Mouse (Mus musculus): ENCODE results near the gene Matn1. TPM values are rescaled to one million over a fixed set of nuclear protein-coding genes. Genes with fewer than 3 reads are reported as not detected.
A peak's percentile ranks its signal among the peaks of the same experiment; 100 is the strongest.

The Matn1 gene
- 0.12 and 0.21 TPM in 2 replicates for polyA plus RNA-seq (2014; fragmentation: Nextera tagmentation; extraction: Ambion mirVana)

DNA sequence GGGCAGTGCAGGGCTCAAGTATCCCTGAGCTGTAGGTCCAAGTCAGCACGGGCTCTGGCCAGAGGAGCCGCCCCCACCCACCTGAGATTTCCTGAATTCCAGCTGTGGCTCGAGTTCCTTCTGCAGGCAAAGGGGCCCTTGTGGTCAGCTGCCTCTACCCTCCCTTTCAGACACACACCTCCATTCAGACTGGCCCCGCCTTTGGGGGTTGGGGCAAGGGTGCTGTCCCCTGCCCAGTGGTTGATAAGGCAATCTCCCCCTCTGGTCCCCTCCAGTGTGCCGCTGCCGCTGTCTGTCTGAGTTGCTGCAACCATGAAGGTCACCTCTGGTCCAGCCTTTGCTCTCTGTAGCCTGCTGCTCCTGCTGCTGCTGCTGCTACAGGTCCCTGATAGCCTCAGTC lies at the start of gene Matn1:
TSS of gene Matn1 (plus strand) at position 274 of the 400 bp plus-strand sequence.
- ATAC-seq (ENCODE audit: insufficient number of reproducible peaks, insufficient read depth, low FRiP score, low read depth) = peak; percentile 42; the same call in 1 of the 2 replicates
- Histone ChIP-seq H3K4me1 (ENCODE audit: control insufficient read depth, insufficient read depth, low read length) (0 out of 2 replicates have a peak, but pooled peaks cover 4% of the 10 kb centered on the region), H3K4me2 (replicated peaks; ENCODE audit: low read depth, low read length) (no peak within 1 kb of the TSS), H3K27ac (ENCODE audit: low read length) (no peak within 1 kb of the TSS), H3K36me3 (ENCODE audit: control insufficient read depth, insufficient read depth, low read length) (no peaks in the 10 kb centered on the region), H3K9ac (replicated peaks; ENCODE audit: low read depth, low read length) (no peak within 1 kb of the TSS), H3K9me3 (ENCODE audit: control insufficient read depth, low read depth, low read length) (no peaks in the 10 kb centered on the region), H3K4me3 (ENCODE audit: low read depth, low read length) (no peak within 1 kb of the TSS), H3K27me3 (ENCODE audit: control insufficient read depth, insufficient read depth, low read length) (no peaks in the 10 kb centered on the region)
- 37% methylated on average over 5 of the region's 6 CpGs for WGBS

DNA sequence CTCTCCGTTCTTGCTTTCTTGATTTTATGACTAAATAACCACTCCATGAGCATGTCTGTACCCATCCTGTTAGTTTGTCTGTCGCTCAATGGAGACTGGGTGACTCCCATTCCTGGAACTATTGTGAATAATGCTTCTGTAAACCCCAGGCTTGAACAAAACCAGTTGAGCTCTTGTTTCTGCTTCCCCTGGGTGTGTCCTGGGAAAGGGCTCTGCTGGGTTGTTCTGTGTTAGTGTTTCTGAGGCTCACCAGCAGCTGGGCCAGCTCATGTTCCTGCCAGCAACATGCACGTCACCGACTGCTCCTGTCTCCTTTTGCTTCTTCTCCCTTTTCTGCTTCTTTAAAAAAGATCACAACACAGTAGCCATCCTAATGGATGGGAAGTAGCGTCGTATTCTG lies 48.5 kb upstream of the Matn1 start:
- H3K9me3 ChIP-seq (ENCODE audit: control insufficient read depth, low read depth, low read length) = no peaks in the 10 kb centered on the region
- H3K36me3 ChIP-seq (ENCODE audit: control insufficient read depth, insufficient read depth, low read length) = no peaks in the 10 kb centered on the region
- no peak overlapping the region for H3K4me3 ChIP-seq (ENCODE audit: low read depth, low read length)
- no peaks in the 10 kb centered on the region for H3K4me1 ChIP-seq (ENCODE audit: control insufficient read depth, insufficient read depth, low read length)
- peak; percentile 44; the same call in 1 of the 2 replicates for ATAC-seq (ENCODE audit: insufficient number of reproducible peaks, insufficient read depth, low FRiP score, low read depth)
- H3K27me3 ChIP-seq (ENCODE audit: control insufficient read depth, insufficient read depth, low read length) = no peaks in the 10 kb centered on the region
- WGBS = 47% methylated on average over 6 of the region's 6 CpGs
- no peak overlapping the region for H3K4me2 ChIP-seq (replicated peaks; ENCODE audit: low read depth, low read length)
- H3K27ac ChIP-seq (ENCODE audit: low read length) = peak overlapping the region; percentile 44
- no peak overlapping the region for H3K9ac ChIP-seq (replicated peaks; ENCODE audit: low read depth, low read length)

DNA sequence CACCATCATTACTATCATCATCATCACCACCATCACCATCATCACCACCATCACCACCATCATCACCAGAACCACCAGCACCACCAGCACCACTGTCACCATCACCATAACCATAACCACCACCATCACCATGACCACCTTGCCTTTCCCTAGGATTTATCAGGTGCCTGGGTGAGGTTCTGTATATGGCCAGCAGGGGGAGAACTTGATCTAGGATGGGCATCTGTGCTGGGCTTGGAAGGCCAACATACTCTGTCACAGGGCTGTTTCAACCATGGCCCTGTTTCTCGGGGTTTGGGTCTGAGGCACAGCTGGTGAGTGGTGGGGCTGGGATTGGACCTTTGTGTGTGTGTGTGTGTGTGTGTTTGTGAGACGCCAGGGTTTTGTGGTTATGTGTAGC lies 47.8 kb upstream of the Matn1 start:
- Histone ChIP-seq H3K4me3 (ENCODE audit: low read depth, low read length) (no peak overlapping the region), H3K4me1 (ENCODE audit: control insufficient read depth, insufficient read depth, low read length) (no peaks in the 10 kb centered on the region), H3K27me3 (ENCODE audit: control insufficient read depth, insufficient read depth, low read length) (no peaks in the 10 kb centered on the region), H3K27ac (ENCODE audit: low read length) (no peak overlapping the region), H3K36me3 (ENCODE audit: control insufficient read depth, insufficient read depth, low read length) (no peaks in the 10 kb centered on the region), H3K4me2 (replicated peaks; ENCODE audit: low read depth, low read length) (no peak overlapping the region), H3K9ac (replicated peaks; ENCODE audit: low read depth, low read length) (no peak overlapping the region), H3K9me3 (ENCODE audit: control insufficient read depth, low read depth, low read length) (no peaks in the 10 kb centered on the region)
- no peak for ATAC-seq (ENCODE audit: insufficient number of reproducible peaks, insufficient read depth, low FRiP score, low read depth)
- 76% methylated on average over 2 of the region's 2 CpGs for WGBS

DNA sequence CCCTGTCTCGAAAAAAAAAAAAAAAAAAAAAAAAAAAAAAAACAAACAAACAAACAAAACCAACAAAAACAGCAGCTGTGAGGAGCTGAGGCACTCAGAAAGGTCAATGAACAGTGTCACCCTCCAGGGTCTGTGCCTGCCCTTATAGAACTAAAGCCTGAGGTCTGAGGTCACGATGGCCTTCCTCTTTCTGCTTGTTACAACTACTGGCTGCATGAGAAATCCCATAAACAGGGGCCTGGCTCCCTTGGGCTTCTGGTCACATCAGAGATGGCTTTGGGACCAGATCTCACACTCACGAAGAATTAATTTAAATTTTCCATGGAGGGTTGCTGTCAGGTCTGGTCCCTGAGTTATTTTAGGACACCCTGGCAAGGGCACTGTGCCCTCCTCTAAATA lies 44.8 kb upstream of the Matn1 start:
- Histone ChIP-seq H3K36me3 (ENCODE audit: control insufficient read depth, insufficient read depth, low read length) (no peaks in the 10 kb centered on the region), H3K9me3 (ENCODE audit: control insufficient read depth, low read depth, low read length) (no peaks in the 10 kb centered on the region), H3K4me1 (ENCODE audit: control insufficient read depth, insufficient read depth, low read length) (no peaks in the 10 kb centered on the region), H3K27ac (ENCODE audit: low read length) (no peak overlapping the region), H3K4me2 (replicated peaks; ENCODE audit: low read depth, low read length) (no peak overlapping the region), H3K27me3 (ENCODE audit: control insufficient read depth, insufficient read depth, low read length) (no peaks in the 10 kb centered on the region), H3K9ac (replicated peaks; ENCODE audit: low read depth, low read length) (no peak overlapping the region), H3K4me3 (ENCODE audit: low read depth, low read length) (no peak overlapping the region)
- 57% methylated on average over 3 of the region's 3 CpGs for WGBS
- no peak for ATAC-seq (ENCODE audit: insufficient number of reproducible peaks, insufficient read depth, low FRiP score, low read depth)

DNA sequence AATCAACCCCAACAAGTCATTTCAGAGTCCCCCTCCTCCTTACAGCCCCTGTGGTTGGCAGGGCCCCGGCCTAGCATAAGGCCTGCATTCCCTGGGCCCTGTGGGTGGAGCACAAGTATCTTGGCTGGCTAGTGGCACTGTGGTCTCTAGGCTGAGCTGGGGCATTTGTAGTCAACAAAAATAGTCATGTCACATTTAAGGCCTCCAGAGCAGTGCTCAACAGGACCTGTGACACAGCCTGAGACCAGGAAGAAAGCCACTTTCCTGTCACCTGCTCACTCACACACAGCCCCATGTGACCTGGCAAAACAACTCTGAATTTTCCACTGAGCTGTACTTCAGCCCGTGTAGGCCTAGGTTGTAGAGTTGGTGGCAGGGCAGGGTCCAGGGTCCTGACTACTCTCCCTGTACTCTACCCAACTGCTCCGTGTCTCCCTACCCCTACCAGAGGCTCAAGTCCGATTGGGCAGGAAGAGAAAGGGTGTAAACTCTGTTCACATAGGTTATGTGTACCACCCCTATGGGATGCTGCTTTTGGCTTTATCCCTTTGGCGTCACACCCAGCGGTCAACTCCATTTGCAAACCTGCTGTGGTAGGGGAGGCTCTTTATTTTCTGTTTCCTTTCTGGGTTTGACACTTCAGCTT lies 44.3 kb upstream of the Matn1 start:
- H3K4me1 ChIP-seq (ENCODE audit: control insufficient read depth, insufficient read depth, low read length) = no peaks in the 10 kb centered on the region
- no peak overlapping the region for H3K9ac ChIP-seq (replicated peaks; ENCODE audit: low read depth, low read length)
- H3K27me3 ChIP-seq (ENCODE audit: control insufficient read depth, insufficient read depth, low read length) = no peaks in the 10 kb centered on the region
- ATAC-seq (ENCODE audit: insufficient number of reproducible peaks, insufficient read depth, low FRiP score, low read depth) = no peak
- whole genome bisulfite sequencing = 82% methylated on average over 6 of the region's 6 CpGs
- no peaks in the 10 kb centered on the region for H3K9me3 ChIP-seq (ENCODE audit: control insufficient read depth, low read depth, low read length)
- H3K36me3 ChIP-seq (ENCODE audit: control insufficient read depth, insufficient read depth, low read length) = no peaks in the 10 kb centered on the region
- no peak overlapping the region for H3K4me3 ChIP-seq (ENCODE audit: low read depth, low read length)
- H3K4me2 ChIP-seq (replicated peaks; ENCODE audit: low read depth, low read length) = no peak overlapping the region
- no peak overlapping the region for H3K27ac ChIP-seq (ENCODE audit: low read length)

DNA sequence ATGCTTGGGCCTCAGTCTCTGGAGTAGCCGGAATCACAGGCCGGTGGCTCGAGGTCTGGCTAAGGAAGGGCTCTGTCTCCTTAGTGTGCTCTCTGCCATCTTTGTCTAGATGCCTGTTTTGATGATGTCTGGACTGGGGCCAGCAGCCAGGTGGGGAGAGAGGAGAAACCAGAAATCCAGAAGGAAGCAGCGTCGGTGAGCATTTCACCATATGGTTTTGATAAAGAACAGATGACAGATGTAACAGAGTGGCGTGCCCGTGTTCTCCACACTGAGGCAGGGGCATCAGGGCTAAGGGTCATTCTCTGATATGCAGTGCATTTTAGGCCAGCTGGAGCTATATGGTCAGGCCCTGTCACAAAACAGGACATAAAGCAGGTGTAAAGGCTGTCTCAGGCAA lies 43.4 kb upstream of the Matn1 start:
- no peaks in the 10 kb centered on the region for H3K9me3 ChIP-seq (ENCODE audit: control insufficient read depth, low read depth, low read length)
- H3K36me3 ChIP-seq (ENCODE audit: control insufficient read depth, insufficient read depth, low read length) = no peaks in the 10 kb centered on the region
- 47% methylated on average over 7 of the region's 7 CpGs for WGBS
- no peak overlapping the region for H3K4me3 ChIP-seq (ENCODE audit: low read depth, low read length)
- H3K4me2 ChIP-seq (replicated peaks; ENCODE audit: low read depth, low read length) = no peak overlapping the region
- no peaks in the 10 kb centered on the region for H3K4me1 ChIP-seq (ENCODE audit: control insufficient read depth, insufficient read depth, low read length)
- no peak overlapping the region for H3K9ac ChIP-seq (replicated peaks; ENCODE audit: low read depth, low read length)
- H3K27me3 ChIP-seq (ENCODE audit: control insufficient read depth, insufficient read depth, low read length) = no peaks in the 10 kb centered on the region
- H3K27ac ChIP-seq (ENCODE audit: low read length) = no peak overlapping the region
- no peak for ATAC-seq (ENCODE audit: insufficient number of reproducible peaks, insufficient read depth, low FRiP score, low read depth)

DNA sequence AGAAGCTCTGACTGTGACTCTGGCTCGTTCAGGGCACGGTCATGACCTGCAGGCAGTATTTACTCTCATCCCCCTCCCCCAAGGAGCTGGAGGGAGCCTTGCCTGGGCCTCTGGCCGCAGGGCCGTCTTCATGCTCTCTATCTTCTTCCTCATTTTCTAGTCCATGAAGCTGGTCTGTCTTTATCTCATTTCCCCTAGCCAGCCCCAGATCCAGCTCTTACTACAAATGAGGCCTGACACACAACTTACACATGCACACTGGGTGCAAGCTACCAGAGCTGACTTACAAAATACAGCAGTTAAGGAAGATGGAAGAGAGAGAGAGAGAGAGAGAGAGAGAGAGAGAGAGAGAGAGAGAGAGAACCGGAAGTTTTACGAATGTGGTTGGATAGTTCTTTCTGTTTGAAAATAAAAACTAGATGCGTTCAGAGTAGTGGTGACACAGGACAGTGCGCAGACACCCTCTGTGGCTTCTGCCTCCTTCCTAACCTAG lies 41.9 kb upstream of the Matn1 start:
- 41% methylated on average over 8 of the region's 8 CpGs for WGBS
- H3K4me2 ChIP-seq (replicated peaks; ENCODE audit: low read depth, low read length) = no peak overlapping the region
- no peaks in the 10 kb centered on the region for H3K36me3 ChIP-seq (ENCODE audit: control insufficient read depth, insufficient read depth, low read length)
- no peak overlapping the region for H3K4me3 ChIP-seq (ENCODE audit: low read depth, low read length)
- no peaks in the 10 kb centered on the region for H3K27me3 ChIP-seq (ENCODE audit: control insufficient read depth, insufficient read depth, low read length)
- H3K9me3 ChIP-seq (ENCODE audit: control insufficient read depth, low read depth, low read length) = no peaks in the 10 kb centered on the region
- no peak overlapping the region for H3K9ac ChIP-seq (replicated peaks; ENCODE audit: low read depth, low read length)
- no peak for ATAC-seq (ENCODE audit: insufficient number of reproducible peaks, insufficient read depth, low FRiP score, low read depth)
- H3K4me1 ChIP-seq (ENCODE audit: control insufficient read depth, insufficient read depth, low read length) = no peaks in the 10 kb centered on the region
- no peak overlapping the region for H3K27ac ChIP-seq (ENCODE audit: low read length)

DNA sequence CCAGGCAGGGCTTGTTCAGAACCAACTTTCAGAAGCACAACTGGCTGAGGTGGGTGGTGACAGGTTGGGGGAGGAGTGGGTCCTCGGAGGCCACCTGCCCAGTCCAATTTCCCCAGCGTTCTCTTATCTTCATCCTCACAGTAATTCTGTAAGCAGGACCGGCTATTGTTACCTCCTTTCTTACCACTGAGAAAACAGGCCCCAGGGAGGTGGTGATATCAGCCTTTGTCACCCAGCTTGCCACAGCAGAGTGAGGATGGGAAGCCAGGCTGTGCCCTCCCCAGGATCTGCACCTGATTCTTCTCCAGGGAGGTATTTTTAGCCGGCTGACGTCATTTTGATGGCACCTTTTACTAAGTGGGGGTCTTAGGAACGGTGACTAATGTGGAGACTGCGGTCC lies 39.2 kb upstream of the Matn1 start:
- Histone ChIP-seq H3K4me3 (ENCODE audit: low read depth, low read length) (no peak overlapping the region), H3K9me3 (ENCODE audit: control insufficient read depth, low read depth, low read length) (no peaks in the 10 kb centered on the region), H3K27me3 (ENCODE audit: control insufficient read depth, insufficient read depth, low read length) (no peaks in the 10 kb centered on the region), H3K4me2 (replicated peaks; ENCODE audit: low read depth, low read length) (no peak overlapping the region), H3K4me1 (ENCODE audit: control insufficient read depth, insufficient read depth, low read length) (no peaks in the 10 kb centered on the region), H3K36me3 (ENCODE audit: control insufficient read depth, insufficient read depth, low read length) (no peaks in the 10 kb centered on the region), H3K9ac (replicated peaks; ENCODE audit: low read depth, low read length) (no peak overlapping the region), H3K27ac (ENCODE audit: low read length) (no peak overlapping the region)
- WGBS = 70% methylated on average over 7 of the region's 7 CpGs
- ATAC-seq (ENCODE audit: insufficient number of reproducible peaks, insufficient read depth, low FRiP score, low read depth) = no peak

DNA sequence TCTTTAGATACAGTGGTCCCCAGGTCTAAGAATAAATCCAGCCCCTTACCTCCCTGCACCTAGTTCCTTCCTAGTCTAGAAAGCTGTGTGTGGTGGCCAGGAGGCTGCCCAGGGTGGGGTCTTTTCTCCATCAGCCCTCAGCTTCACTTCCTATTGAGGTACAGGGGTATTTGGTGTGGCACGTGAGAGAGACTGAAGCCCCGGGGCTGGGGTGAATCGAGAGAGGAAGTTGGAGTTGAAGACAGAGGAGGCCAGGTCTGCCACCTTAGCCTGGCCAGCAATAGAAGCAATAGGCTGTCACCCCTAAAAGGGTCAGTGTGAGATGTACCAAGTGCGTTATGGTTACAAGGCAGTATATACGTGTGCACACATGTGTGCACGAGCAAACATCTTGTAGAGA lies 38.3 kb upstream of the Matn1 start:
- no peak for ATAC-seq (ENCODE audit: insufficient number of reproducible peaks, insufficient read depth, low FRiP score, low read depth)
- Histone ChIP-seq H3K4me1 (ENCODE audit: control insufficient read depth, insufficient read depth, low read length) (no peaks in the 10 kb centered on the region), H3K4me3 (ENCODE audit: low read depth, low read length) (no peak overlapping the region), H3K27ac (ENCODE audit: low read length) (no peak overlapping the region), H3K4me2 (replicated peaks; ENCODE audit: low read depth, low read length) (no peak overlapping the region), H3K9me3 (ENCODE audit: control insufficient read depth, low read depth, low read length) (no peaks in the 10 kb centered on the region), H3K27me3 (ENCODE audit: control insufficient read depth, insufficient read depth, low read length) (no peaks in the 10 kb centered on the region), H3K9ac (replicated peaks; ENCODE audit: low read depth, low read length) (no peak overlapping the region), H3K36me3 (ENCODE audit: control insufficient read depth, insufficient read depth, low read length) (no peaks in the 10 kb centered on the region)
- WGBS = 80% methylated on average over 6 of the region's 6 CpGs

Data from stomach, embryonic 14.5 days (tissue).